Mouse (Mus musculus) lung, postnatal 25 days (tissue): Measurements from ENCODE around the gene Selenos.
A peak's percentile ranks its signal among the peaks of the same experiment; 100 is the strongest.

Experiments used
- DNase-seq: peaks from one replicate; pipeline ENCODE4 v3.0.0; 2022; ENCODE audit warnings: low spot score

Gene Selenos

GRCm38 (mm10) chr7:66120139-66120538 lies 40.7 kb downstream of the Selenos start:
- no peak for DNase-seq

- no peak for DNase-seq
These were observed 41.4 kb downstream of the Selenos start for GRCm38 (mm10) chr7:66120702-66121396.

GRCm38 (mm10) chr7:66124551-66124968 lies 45.1 kb downstream of the Selenos start:
- DNase-seq, result no peak

GRCm38 (mm10) chr7:66125368-66125767 lies 45.9 kb downstream of the Selenos start:
- no peak for DNase-seq

GRCm38 (mm10) chr7:66127951-66128645 lies 48.6 kb downstream of the Selenos start:
- no peak for DNase-seq

- DNase-seq, result no peak
These were observed 49.4 kb downstream of the Selenos start for GRCm38 (mm10) chr7:66128857-66129256.

GRCm38 (mm10) chr7:66130296-66130695 lies 50.8 kb downstream of the Selenos start:
- no peak for DNase-seq

- DNase-seq, result peak; percentile 84
These were observed 52.5 kb downstream of the Selenos start for GRCm38 (mm10) chr7:66131776-66132421.

GRCm38 (mm10) chr7:66134154-66134553 lies 54.7 kb downstream of the Selenos start:
- DNase-seq, result no peak

GRCm38 (mm10) chr7:66135644-66136043 lies 56.2 kb downstream of the Selenos start:
- no peak for DNase-seq

- DNase-seq, result no peak
These were observed 56.7 kb downstream of the Selenos start for GRCm38 (mm10) chr7:66136187-66136586.

GRCm38 (mm10) chr7:66137309-66137708 lies 57.9 kb downstream of the Selenos start:
- no peak for DNase-seq

- DNase-seq, result no peak
These were observed 58.9 kb downstream of the Selenos start for GRCm38 (mm10) chr7:66138301-66138700.

- no peak for DNase-seq
These were observed 59.4 kb downstream of the Selenos start for GRCm38 (mm10) chr7:66138878-66139277.
